Mouse (Mus musculus): ENCODE data around the gene Smarcc2. TPM values are rescaled to one million over a fixed set of nuclear protein-coding genes. Genes with fewer than 3 reads are reported as not detected.
"Not testable (repeated sequence)": the region's sequence is repeated elsewhere in the genome, so short reads cannot be mapped to it uniquely, and the experiment has no call there.

Smarcc2 gene
- polyA plus RNA-seq, 1 experiment from 2014 or later = 59.0 TPM

DNA sequence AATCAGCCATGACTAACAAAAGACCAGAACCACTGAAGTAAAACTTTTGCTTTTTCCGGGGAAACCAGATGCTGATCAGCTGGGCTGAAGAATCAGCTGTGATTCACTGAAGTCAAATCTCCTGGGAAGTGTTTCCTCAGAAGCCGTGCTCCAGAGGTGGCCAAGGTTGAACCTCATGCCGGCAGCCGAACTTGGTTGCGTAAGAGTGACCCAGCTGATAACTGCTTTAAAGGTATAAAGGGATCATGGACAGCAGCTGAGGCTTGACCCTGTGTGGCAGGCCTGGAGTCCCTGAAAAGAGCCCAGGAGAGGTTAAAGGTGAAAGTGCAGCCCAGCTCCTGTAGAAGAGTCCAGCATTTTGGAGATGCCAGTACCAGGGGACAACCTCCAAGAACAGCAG, 43.3 kb downstream of the Smarcc2 start:
- ATAC-seq (replicated peaks; ENCODE audit: low FRiP score) (no peak), DNase-seq (ENCODE audit: low spot score) (no peak)
- no peak overlapping the region for H3K9ac ChIP-seq (ENCODE audit: low read depth, low read length)
- no peaks in the 10 kb centered on the region for H3K27me3 ChIP-seq (replicated peaks; ENCODE audit: control insufficient read depth, insufficient read depth, low read length)
- WGBS = 61% methylated on average over 5 of the region's 5 CpGs
- H3K4me3 ChIP-seq (ENCODE audit: low read depth, low read length) = no peak overlapping the region
- no peaks in the 10 kb centered on the region for H3K9me3 ChIP-seq (ENCODE audit: control insufficient read depth, low read length)
- H3K27ac ChIP-seq (ENCODE audit: low read depth, low read length) = peak overlapping the region; percentile 30; the same call in 1 of the 2 replicates
- H3K4me1 ChIP-seq (replicated peaks; ENCODE audit: control insufficient read depth, insufficient read depth, low read length) = peaks cover 18% of the 10 kb centered on the region
- H3K4me2 ChIP-seq = no peak overlapping the region
- peaks cover 3% of the 10 kb centered on the region; the same call in 1 of the 2 replicates for H3K36me3 ChIP-seq (ENCODE audit: control insufficient read depth, insufficient read depth, low read length)

DNA sequence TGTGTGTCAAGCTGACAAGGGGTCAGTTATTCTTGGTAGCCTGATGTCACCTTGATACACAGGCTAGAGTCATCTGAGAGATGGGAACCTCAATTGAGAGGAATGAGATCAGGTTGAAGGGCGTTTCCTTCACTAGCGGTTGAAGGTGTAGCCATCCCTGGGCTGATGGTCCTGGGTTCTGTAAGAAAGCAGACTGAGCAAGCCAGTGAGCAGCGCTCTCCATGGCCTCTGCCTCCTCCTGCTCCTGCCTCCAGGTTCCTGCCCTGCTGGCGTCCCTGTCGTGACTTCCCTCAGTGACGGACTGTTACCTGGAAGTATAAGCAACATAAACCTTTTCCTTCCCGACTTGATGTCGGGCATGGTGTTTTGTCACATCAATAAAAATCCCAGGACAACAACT, 44.5 kb downstream of the Smarcc2 start:
- H3K4me1 ChIP-seq (replicated peaks; ENCODE audit: control insufficient read depth, insufficient read depth, low read length) = peaks cover 11% of the 10 kb centered on the region
- no peak overlapping the region for H3K4me2 ChIP-seq
- H3K27me3 ChIP-seq (replicated peaks; ENCODE audit: control insufficient read depth, insufficient read depth, low read length) = no peaks in the 10 kb centered on the region
- no peaks in the 10 kb centered on the region for H3K9me3 ChIP-seq (ENCODE audit: control insufficient read depth, low read length)
- WGBS = 82% methylated on average over 8 of the region's 8 CpGs
- no peak overlapping the region for H3K27ac ChIP-seq (ENCODE audit: low read depth, low read length)
- H3K9ac ChIP-seq (ENCODE audit: low read depth, low read length) = no peak overlapping the region
- ATAC-seq (replicated peaks; ENCODE audit: low FRiP score) (no peak), DNase-seq (ENCODE audit: low spot score) (no peak)
- no peak overlapping the region for H3K4me3 ChIP-seq (ENCODE audit: low read depth, low read length)
- peaks cover 3% of the 10 kb centered on the region; the same call in 1 of the 2 replicates for H3K36me3 ChIP-seq (ENCODE audit: control insufficient read depth, insufficient read depth, low read length)

DNA sequence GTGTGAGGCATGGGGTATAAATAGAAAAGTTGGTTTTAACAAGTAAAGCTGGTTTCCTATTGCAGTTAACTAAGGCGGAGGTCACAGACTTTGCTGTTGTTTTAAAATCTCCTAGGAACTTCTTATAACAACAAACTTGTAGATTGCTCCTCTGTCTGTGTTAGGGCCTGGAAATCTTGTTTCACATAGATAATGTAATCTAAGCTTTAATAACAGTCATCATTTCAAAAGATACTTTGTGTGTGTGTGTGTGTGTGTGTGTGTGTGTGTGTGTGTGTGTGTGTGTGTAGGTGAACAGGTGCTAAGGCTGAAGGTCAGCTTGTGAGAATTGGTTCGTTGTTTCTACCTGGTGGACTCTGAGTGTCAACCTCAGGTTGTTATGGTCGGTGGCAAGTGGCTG, 45.0 kb downstream of the Smarcc2 start:
- 76% methylated on average over 3 of the region's 3 CpGs for WGBS
- peaks cover 3% of the 10 kb centered on the region; the same call in 1 of the 2 replicates for H3K36me3 ChIP-seq (ENCODE audit: control insufficient read depth, insufficient read depth, low read length)
- H3K27me3 ChIP-seq (replicated peaks; ENCODE audit: control insufficient read depth, insufficient read depth, low read length) = no peaks in the 10 kb centered on the region
- H3K4me3 ChIP-seq (ENCODE audit: low read depth, low read length) = no peak overlapping the region
- peaks cover 11% of the 10 kb centered on the region for H3K4me1 ChIP-seq (replicated peaks; ENCODE audit: control insufficient read depth, insufficient read depth, low read length)
- no peak overlapping the region for H3K4me2 ChIP-seq
- no peak overlapping the region for H3K27ac ChIP-seq (ENCODE audit: low read depth, low read length)
- no peaks in the 10 kb centered on the region for H3K9me3 ChIP-seq (ENCODE audit: control insufficient read depth, low read length)
- peak overlapping the region; percentile 46; the same call in 1 of the 2 replicates for H3K9ac ChIP-seq (ENCODE audit: low read depth, low read length)
- no peak for DNase-seq (ENCODE audit: low spot score)
- ATAC-seq (replicated peaks; ENCODE audit: low FRiP score) = no peak

DNA sequence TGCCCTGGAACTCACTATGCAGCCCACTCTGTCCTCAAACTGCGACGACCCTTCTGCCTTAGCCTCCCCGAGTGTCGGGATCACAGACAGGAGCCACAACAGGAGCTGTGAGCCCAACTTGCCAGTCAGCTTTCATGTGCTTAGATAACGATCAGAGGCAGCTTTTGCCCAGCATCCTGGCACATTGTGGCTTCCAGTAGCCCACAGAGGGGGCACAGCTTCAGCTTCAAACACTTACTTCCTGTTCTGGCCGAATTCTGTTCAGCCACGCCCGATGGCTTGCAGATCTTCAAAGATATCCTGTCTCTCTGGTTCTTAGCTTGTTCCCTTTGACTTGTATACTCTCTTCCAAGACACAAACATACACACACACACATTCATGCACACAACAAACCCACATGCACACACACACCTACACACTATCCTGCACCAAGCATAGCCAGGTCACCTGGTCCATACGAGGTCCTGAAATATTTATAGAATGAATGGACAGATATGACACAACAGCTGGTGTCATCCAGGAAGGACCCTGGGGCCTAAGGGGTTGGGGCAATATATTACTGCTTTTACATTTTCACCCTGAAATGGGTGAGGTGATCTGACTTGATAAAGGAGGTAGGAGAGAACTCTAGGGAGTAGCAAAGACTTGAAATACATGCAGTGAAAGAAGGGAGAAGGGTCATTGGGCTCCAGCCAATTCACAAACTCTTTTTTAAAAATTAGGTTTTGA, 45.8 kb downstream of the Smarcc2 start:
- Histone ChIP-seq H3K9ac (ENCODE audit: low read depth, low read length) (peak overlapping the region; percentile 46), H3K27me3 (replicated peaks; ENCODE audit: control insufficient read depth, insufficient read depth, low read length) (no peaks in the 10 kb centered on the region), H3K27ac (ENCODE audit: low read depth, low read length) (peak overlapping the region; percentile 70), H3K9me3 (ENCODE audit: control insufficient read depth, low read length) (no peaks in the 10 kb centered on the region), H3K4me2 (peak overlapping the region; percentile 33), H3K4me1 (replicated peaks; ENCODE audit: control insufficient read depth, insufficient read depth, low read length) (peaks cover 11% of the 10 kb centered on the region), H3K36me3 (ENCODE audit: control insufficient read depth, insufficient read depth, low read length) (peaks cover 6% of the 10 kb centered on the region), H3K4me3 (ENCODE audit: low read depth, low read length) (no peak overlapping the region)
- no peak for DNase-seq (ENCODE audit: low spot score)
- peak; percentile 27; the same call in 1 of the 2 replicates for ATAC-seq (replicated peaks; ENCODE audit: low FRiP score)
- 40% methylated on average over 9 of the region's 9 CpGs for WGBS

DNA sequence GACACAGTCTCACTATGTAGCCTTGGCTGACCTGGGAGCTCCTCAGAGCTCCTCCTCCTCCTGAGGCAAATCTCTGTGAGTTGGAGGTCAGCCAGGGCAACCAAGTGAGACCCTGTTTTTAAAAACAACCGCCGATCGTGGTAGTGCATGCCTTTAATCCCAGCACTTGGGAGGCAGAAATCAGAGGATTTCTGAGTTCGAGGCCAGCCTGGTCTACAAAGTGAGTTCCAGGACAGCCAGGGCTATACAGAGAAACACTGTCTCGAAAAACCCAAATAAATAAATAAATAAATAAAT, 46.3 kb downstream of the Smarcc2 start:
- H3K27ac ChIP-seq (ENCODE audit: low read depth, low read length) = 0 out of 2 replicates have a peak overlapping the region, but pooled peaks have one; percentile 70
- WGBS = 81% methylated on average over 5 of the region's 5 CpGs
- not testable (repeated sequence) for ATAC-seq (replicated peaks; ENCODE audit: low FRiP score)

DNA sequence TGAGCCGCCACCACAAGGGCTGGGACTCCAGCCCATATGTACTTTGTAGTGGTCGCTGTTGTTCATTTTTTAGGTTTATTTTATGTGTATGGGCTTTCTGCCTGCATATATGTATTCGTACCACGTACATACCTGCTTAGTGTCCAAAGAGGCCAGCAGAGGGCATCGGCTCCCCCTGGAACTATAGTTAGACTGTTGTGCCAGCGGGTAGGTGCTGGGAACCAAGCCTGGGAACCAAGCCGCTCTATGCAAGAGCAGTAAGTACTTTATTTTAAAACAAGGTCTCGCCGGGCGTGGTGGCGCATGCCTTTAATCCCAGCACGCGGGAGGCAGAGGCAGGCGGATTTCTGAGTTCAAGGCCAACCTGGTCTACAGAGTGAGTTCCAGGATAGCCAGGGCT, 46.9 kb downstream of the Smarcc2 start:
- Histone ChIP-seq H3K27ac (ENCODE audit: low read depth, low read length) (no peak overlapping the region), H3K9me3 (ENCODE audit: control insufficient read depth, low read length) (no peaks in the 10 kb centered on the region), H3K4me3 (ENCODE audit: low read depth, low read length) (no peak overlapping the region), H3K9ac (ENCODE audit: low read depth, low read length) (no peak overlapping the region), H3K27me3 (replicated peaks; ENCODE audit: control insufficient read depth, insufficient read depth, low read length) (no peaks in the 10 kb centered on the region), H3K36me3 (ENCODE audit: control insufficient read depth, insufficient read depth, low read length) (peaks cover 9% of the 10 kb centered on the region), H3K4me2 (no peak overlapping the region), H3K4me1 (replicated peaks; ENCODE audit: control insufficient read depth, insufficient read depth, low read length) (peaks cover 9% of the 10 kb centered on the region)
- ATAC-seq (replicated peaks; ENCODE audit: low FRiP score) (no peak), DNase-seq (ENCODE audit: low spot score) (no peak)
- WGBS = 94% methylated on average over 14 of the region's 14 CpGs

More for the DNA sequence above, 46.3 kb downstream of the Smarcc2 start:
- not testable (repeated sequence) for H3K4me2 ChIP-seq; H3K27me3 ChIP-seq (replicated peaks; ENCODE audit: control insufficient read depth, insufficient read depth, low read length); H3K9me3 ChIP-seq (ENCODE audit: control insufficient read depth, low read length); DNase-seq (ENCODE audit: low spot score); H3K9ac ChIP-seq (ENCODE audit: low read depth, low read length); H3K4me1 ChIP-seq (replicated peaks; ENCODE audit: control insufficient read depth, insufficient read depth, low read length); H3K36me3 ChIP-seq (ENCODE audit: control insufficient read depth, insufficient read depth, low read length); H3K4me3 ChIP-seq (ENCODE audit: low read depth, low read length)

DNA sequence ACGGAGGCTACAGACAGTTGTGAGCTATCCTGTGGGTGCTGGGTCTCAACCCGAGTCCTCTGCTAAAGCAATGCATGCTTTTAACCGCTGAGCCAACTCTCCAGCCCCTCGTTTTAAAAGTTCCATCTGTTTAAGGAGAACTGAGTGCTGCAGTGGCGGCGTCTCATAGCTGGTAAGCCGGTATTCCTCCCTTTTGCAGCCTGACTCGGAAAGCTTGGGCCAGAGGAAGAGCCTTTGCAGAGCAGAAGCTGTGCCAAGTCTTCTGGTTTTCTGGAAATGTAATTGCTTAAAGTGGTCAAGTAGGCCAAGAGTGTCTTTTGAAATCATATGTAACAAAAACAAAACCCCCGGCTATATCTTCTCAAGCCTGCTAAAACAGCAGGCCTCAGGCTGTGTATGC, 49.2 kb downstream of the Smarcc2 start:
- Histone ChIP-seq H3K4me2 (no peak overlapping the region), H3K4me3 (ENCODE audit: low read depth, low read length) (no peak overlapping the region), H3K9ac (ENCODE audit: low read depth, low read length) (no peak overlapping the region), H3K4me1 (replicated peaks; ENCODE audit: control insufficient read depth, insufficient read depth, low read length) (peaks cover 13% of the 10 kb centered on the region), H3K9me3 (ENCODE audit: control insufficient read depth, low read length) (no peaks in the 10 kb centered on the region), H3K27ac (ENCODE audit: low read depth, low read length) (no peak overlapping the region), H3K36me3 (ENCODE audit: control insufficient read depth, insufficient read depth, low read length) (peaks cover 9% of the 10 kb centered on the region), H3K27me3 (replicated peaks; ENCODE audit: control insufficient read depth, insufficient read depth, low read length) (no peaks in the 10 kb centered on the region)
- ATAC-seq (replicated peaks; ENCODE audit: low FRiP score) (no peak), DNase-seq (ENCODE audit: low spot score) (no peak)
- 86% methylated on average over 9 of the region's 9 CpGs for WGBS

DNA sequence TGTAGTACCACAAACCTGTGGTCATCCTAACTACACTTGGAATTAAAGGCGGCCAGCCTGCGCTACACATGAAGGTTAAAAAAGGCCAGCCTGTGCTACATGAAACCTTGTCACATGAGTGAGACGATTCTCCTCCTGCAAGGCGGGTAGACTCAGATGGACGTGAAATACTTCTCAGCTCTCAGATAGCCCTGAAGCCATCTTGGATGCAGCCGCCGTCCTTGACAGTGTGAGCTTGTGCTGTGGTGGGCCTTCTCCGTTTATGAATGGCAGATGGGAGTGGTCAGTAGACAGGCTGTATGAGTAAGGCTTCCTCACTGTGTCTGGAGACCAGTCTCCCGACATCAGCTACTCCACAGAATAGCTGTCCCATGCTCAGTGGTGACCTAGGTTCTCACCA, 50.2 kb downstream of the Smarcc2 start:
- no peak overlapping the region for H3K27ac ChIP-seq (ENCODE audit: low read depth, low read length)
- peaks cover 12% of the 10 kb centered on the region for H3K4me1 ChIP-seq (replicated peaks; ENCODE audit: control insufficient read depth, insufficient read depth, low read length)
- no peaks in the 10 kb centered on the region for H3K27me3 ChIP-seq (replicated peaks; ENCODE audit: control insufficient read depth, insufficient read depth, low read length)
- no peak overlapping the region for H3K9ac ChIP-seq (ENCODE audit: low read depth, low read length)
- H3K4me2 ChIP-seq = no peak overlapping the region
- DNase-seq (ENCODE audit: low spot score) (no peak), ATAC-seq (replicated peaks; ENCODE audit: low FRiP score) (no peak)
- H3K36me3 ChIP-seq (ENCODE audit: control insufficient read depth, insufficient read depth, low read length) = peaks cover 9% of the 10 kb centered on the region
- 88% methylated on average over 9 of the region's 9 CpGs for WGBS
- H3K9me3 ChIP-seq (ENCODE audit: control insufficient read depth, low read length) = no peaks in the 10 kb centered on the region
- H3K4me3 ChIP-seq (ENCODE audit: low read depth, low read length) = no peak overlapping the region

DNA sequence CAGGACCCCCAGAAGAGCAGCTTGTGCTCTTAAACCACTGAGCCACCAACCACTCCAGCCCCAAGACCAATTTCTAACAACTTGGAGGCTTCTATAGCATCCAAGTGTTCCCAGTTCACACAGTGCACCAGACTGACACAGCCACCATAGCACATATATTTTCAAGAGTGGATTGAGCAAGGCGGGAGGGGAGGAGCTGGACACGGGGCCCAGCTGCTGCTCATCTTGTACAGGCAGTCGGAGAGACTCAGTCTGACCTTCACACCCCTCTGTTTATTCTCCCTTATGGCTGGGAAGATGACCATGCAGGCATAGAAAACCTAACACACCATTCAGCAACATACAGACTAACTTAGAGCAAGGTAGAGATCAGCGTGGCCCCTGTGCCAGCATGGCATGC, 50.8 kb downstream of the Smarcc2 start:
- ATAC-seq (replicated peaks; ENCODE audit: low FRiP score) (no peak), DNase-seq (ENCODE audit: low spot score) (no peak)
- WGBS = 72% methylated on average over 4 of the region's 4 CpGs

More for the DNA sequence above, 50.8 kb downstream of the Smarcc2 start:
- Histone ChIP-seq H3K27ac (ENCODE audit: low read depth, low read length) (no peak overlapping the region), H3K36me3 (ENCODE audit: control insufficient read depth, insufficient read depth, low read length) (peaks cover 9% of the 10 kb centered on the region), H3K27me3 (replicated peaks; ENCODE audit: control insufficient read depth, insufficient read depth, low read length) (no peaks in the 10 kb centered on the region), H3K4me3 (ENCODE audit: low read depth, low read length) (no peak overlapping the region), H3K4me1 (replicated peaks; ENCODE audit: control insufficient read depth, insufficient read depth, low read length) (peaks cover 5% of the 10 kb centered on the region), H3K4me2 (no peak overlapping the region), H3K9me3 (ENCODE audit: control insufficient read depth, low read length) (no peaks in the 10 kb centered on the region), H3K9ac (ENCODE audit: low read depth, low read length) (no peak overlapping the region)

Measured in liver, embryonic 11.5 days (tissue).